Mouse (Mus musculus) forebrain, embryonic 11.5 days (tissue): ENCODE measurements around the gene Izumo1. TPM values are rescaled to one million over a fixed set of nuclear protein-coding genes. Genes with fewer than 3 reads are reported as not detected.
A peak's percentile ranks its signal among the peaks of the same experiment; 100 is the strongest.
"Not testable (repeated sequence)": the region's sequence is repeated elsewhere in the genome, so short reads cannot be mapped to it uniquely, and the experiment has no call there.

Experiments used
- ATAC-seq: fragments of 200-750 bp; cut with Nextera tagmentation; replicated peaks from 2 replicates; pipeline ENCODE4 v1.8.0; 2017; ENCODE audit warnings: moderate TSS enrichment; ENCODE audit not compliant: low FRiP score
- DNase-seq: peaks from one replicate; pipeline ENCODE4 v3.0.0-alpha.2; 2017; ENCODE audit warnings: low spot score
- H3K27ac ChIP-seq: fragments of 300-500 bp; sonication (generic); 2 replicates; pipeline ENCODE4 v1.5.1; 2014; ENCODE audit warnings: low read depth, low read length
- H3K27me3 ChIP-seq: fragments of 300-500 bp; sonication (generic); 2 replicates; pipeline ENCODE4 v1.6.1; 2014; ENCODE audit warnings: mild to moderate bottlenecking, low read length, mixed read lengths; ENCODE audit not compliant: control insufficient read depth, insufficient read depth
- H3K36me3 ChIP-seq: fragments of 300-500 bp; sonication (generic); 2 replicates; pipeline ENCODE4 v1.6.1; 2014; ENCODE audit warnings: mild to moderate bottlenecking, low read length, moderate library complexity, mixed read lengths; ENCODE audit not compliant: control insufficient read depth, insufficient read depth
- H3K4me1 ChIP-seq: fragments of 300-500 bp; sonication (generic); replicated peaks from 2 replicates; pipeline ENCODE4 v1.6.1; 2014; ENCODE audit warnings: low read length, mixed read lengths; ENCODE audit not compliant: control insufficient read depth, insufficient read depth
- H3K4me2 ChIP-seq: fragments of 300-500 bp; sonication (generic); 2 replicates; pipeline ENCODE4 v1.6.1; 2014; ENCODE audit warnings: low read depth, mild to moderate bottlenecking, low read length, moderate library complexity, mixed read lengths; ENCODE audit not compliant: severe bottlenecking
- H3K4me3 ChIP-seq: fragments of 300-500 bp; sonication (generic); 2 replicates; pipeline ENCODE4 v1.5.1; 2014; ENCODE audit warnings: low read depth, low read length
- H3K9ac ChIP-seq: fragments of 300-500 bp; sonication (generic); 2 replicates; pipeline ENCODE4 v1.6.1; 2014; ENCODE audit warnings: low read length
- H3K9me3 ChIP-seq: fragments of 300-500 bp; sonication (generic); 2 replicates; pipeline ENCODE4 v1.6.1; 2016; ENCODE audit warnings: low read length, mixed read lengths; ENCODE audit not compliant: control insufficient read depth
- WGBS: fragments of 180-500 bp; shearing (Covaris S2); extraction: QIAGEN DNeasy Blood & Tissue Kit; methylation state at CpG from one replicate; pipeline ENCODE4 v1.1.7; 2014; 5-methylcytosine and 5-hydroxymethylcytosine counted together
- polyA plus RNA-seq: library from polyadenylated mRNA; unstranded; fragments of >200 nt; fragmentation: Nextera tagmentation; extraction: Ambion mirVana; gene quantifications from 2 replicates; pipeline ENCODE4 v1.2.1, GENCODE M21; 2014

The Izumo1 gene
- polyA plus RNA-seq, 1 experiment from 2014 or later, result not detected

DNA sequence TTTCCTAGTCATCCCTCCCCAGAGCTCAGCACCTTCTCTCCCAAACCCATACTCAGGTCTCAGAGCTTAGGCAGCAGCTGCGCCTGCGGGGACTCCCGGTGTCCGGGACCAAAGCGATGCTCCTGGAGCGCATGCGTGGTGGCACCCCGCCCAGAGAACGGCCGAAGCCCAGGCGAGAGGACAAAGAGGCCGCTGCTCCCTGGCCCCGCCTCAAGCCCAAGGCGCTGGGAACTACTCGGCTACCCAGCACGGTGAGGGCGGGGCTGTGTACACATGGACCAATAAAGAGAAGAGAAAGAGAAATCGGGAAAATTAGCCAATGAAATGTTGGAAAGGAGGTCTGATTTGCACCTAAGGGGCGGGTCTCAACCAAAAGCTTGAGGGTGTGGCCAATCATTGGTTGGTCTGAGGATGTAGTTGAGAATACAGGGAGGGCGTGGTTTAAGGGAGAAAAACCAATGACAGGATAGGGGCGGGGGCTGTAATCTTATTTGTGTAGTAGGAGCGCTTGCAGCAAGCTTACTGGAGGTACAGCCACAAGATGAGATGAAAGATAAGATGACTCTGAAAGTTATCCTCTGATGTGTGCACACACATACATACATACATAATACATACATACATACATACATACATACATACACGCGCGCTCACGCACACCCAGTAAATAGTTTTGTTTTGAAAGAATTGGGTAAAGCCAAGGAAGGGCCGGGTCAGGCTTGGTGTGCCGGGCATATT, 22.0 kb downstream of the Izumo1 start:
- H3K9me3 ChIP-seq, result no peaks in the 10 kb centered on the region
- H3K4me1 ChIP-seq, result peaks cover 13% of the 10 kb centered on the region
- H3K36me3 ChIP-seq, result no peaks in the 10 kb centered on the region
- H3K27ac ChIP-seq, result peak overlapping the region; percentile 82
- DNase-seq (peak; percentile 99), ATAC-seq (peak; percentile 94)
- no peaks in the 10 kb centered on the region for H3K27me3 ChIP-seq
- WGBS, result 1% methylated on average over 28 of the region's 28 CpGs
- peak overlapping the region; percentile 90 for H3K4me2 ChIP-seq
- peak overlapping the region; percentile 86 for H3K9ac ChIP-seq
- peak overlapping the region; percentile 44 for H3K4me3 ChIP-seq

DNA sequence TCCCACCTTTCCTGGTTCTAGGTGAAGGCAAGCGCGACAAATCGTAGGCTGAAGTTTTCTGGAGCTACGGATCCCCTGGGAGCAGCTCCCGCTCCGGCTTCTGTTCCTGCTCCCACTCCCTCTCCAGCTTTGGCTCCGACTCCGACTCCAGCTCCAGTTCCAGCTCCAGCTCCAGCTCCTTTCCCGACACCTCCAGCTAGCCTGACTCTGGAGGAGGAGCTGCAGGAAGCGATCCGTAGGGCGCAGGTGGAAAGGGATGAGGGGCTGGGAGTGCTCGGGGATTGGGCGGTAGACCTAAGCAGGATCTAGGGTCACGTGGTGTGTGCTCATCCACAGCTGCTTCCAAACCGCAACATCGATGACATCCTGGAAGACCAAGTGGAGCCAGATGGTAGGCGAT, 22.6 kb downstream of the Izumo1 start:
- peaks cover 13% of the 10 kb centered on the region for H3K4me1 ChIP-seq
- no peak for ATAC-seq
- 3% methylated on average over 18 of the region's 18 CpGs for WGBS

DNA sequence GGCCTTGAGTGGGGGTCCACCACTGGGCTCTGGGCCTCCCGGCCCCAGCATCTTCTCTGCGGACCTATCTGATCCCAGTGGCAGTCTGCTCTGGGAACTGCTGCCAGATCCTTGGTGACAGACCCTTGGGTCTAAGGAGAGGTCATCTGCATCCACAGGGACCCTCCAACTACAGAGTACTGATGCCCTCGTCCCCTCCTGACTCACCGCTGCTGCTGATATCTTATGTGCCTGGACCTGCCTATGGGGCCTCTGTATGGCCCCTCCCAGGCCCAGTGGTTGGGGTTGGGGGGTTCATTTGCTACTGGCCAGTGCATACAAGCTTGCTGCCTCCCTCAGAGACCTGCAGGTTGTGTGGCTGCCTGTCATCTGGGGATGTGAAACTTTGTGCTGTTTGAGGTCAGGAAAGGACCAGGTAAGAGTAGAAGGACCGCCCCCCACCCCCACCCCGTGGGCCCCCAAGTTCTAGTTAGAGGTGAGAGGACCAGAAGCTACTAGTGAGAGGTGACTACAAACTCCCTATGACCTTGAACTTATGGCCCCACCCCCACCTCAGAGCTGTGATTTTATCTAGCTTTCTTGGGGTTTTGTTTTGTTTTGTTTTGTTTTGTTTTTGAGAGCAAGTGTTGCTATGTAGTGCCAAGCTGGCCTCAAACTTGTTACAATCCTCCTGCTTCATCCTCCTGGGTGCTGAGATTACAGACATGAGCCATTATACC, 23.4 kb downstream of the Izumo1 start:
- ATAC-seq (no peak), DNase-seq (no peak)
- Histone ChIP-seq H3K4me2 (peak overlapping the region; percentile 90; the same call in 1 of the 2 replicates), H3K27me3 (no peaks in the 10 kb centered on the region), H3K4me1 (peaks cover 13% of the 10 kb centered on the region), H3K4me3 (peak overlapping the region; percentile 44; the same call in 1 of the 2 replicates), H3K36me3 (no peaks in the 10 kb centered on the region), H3K27ac (no peak overlapping the region), H3K9ac (peak overlapping the region; percentile 57; the same call in 1 of the 2 replicates), H3K9me3 (no peaks in the 10 kb centered on the region)
- 63% methylated on average over 6 of the region's 6 CpGs for WGBS

More for the DNA sequence above, 22.6 kb downstream of the Izumo1 start:
- Histone ChIP-seq H3K4me3 (peak overlapping the region; percentile 44), H3K9ac (peak overlapping the region; percentile 57), H3K27ac (peak overlapping the region; percentile 71), H3K36me3 (no peaks in the 10 kb centered on the region), H3K9me3 (no peaks in the 10 kb centered on the region), H3K27me3 (no peaks in the 10 kb centered on the region), H3K4me2 (peak overlapping the region; percentile 90)
- DNase-seq, result peak; percentile 68

DNA sequence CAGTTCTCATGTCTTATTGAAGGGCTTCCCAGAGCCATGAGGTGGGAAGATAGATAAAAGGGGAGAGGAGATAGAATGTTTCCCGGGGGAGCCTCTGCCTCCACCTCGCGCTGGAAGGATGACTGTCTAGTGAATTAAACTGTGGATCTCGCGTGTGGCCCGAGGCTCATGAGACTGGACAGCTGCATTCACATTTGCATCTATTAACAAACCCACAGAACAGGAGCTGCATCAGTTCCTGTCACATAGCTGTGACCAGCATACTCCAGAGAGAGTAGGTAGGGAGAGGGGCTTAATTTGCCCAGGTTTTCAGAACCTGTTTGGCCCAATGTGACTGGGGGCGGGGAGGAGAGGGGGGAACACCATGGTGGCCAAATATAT, 24.0 kb downstream of the Izumo1 start:
- Histone ChIP-seq H3K9me3 (no peaks in the 10 kb centered on the region), H3K9ac (no peak overlapping the region), H3K4me2 (no peak overlapping the region), H3K4me3 (no peak overlapping the region), H3K36me3 (no peaks in the 10 kb centered on the region), H3K4me1 (peaks cover 13% of the 10 kb centered on the region), H3K27me3 (no peaks in the 10 kb centered on the region), H3K27ac (no peak overlapping the region)
- 81% methylated on average over 7 of the region's 7 CpGs for WGBS
- no peak for DNase-seq
- ATAC-seq, result no peak

DNA sequence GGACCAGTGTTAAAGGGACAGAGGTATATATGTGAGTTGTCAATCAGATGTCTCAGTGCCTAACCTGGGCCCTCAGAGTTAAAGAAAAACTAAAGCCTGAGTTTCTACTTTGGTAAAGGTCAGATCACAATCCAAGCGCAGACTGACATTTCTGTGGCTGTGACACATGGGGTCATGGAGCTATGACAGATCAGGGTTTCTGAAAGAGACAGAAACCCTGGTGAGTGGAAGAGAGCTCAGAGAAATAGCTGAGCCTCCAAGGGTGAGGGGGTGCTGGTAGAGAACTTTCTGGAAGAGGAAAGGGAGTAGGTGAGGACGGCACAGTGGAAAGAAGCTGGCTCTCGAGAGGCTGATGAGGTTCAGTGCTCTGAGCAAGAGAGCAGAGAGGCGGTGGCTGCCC, 25.1 kb downstream of the Izumo1 start:
- ATAC-seq (no peak), DNase-seq (no peak)
- WGBS, result 79% methylated on average over 4 of the region's 4 CpGs
- H3K4me2 ChIP-seq, result no peak overlapping the region
- H3K9me3 ChIP-seq, result no peaks in the 10 kb centered on the region
- H3K4me1 ChIP-seq, result peaks cover 13% of the 10 kb centered on the region
- H3K27ac ChIP-seq, result no peak overlapping the region
- H3K27me3 ChIP-seq, result no peaks in the 10 kb centered on the region
- no peak overlapping the region for H3K4me3 ChIP-seq
- H3K36me3 ChIP-seq, result no peaks in the 10 kb centered on the region
- no peak overlapping the region for H3K9ac ChIP-seq

DNA sequence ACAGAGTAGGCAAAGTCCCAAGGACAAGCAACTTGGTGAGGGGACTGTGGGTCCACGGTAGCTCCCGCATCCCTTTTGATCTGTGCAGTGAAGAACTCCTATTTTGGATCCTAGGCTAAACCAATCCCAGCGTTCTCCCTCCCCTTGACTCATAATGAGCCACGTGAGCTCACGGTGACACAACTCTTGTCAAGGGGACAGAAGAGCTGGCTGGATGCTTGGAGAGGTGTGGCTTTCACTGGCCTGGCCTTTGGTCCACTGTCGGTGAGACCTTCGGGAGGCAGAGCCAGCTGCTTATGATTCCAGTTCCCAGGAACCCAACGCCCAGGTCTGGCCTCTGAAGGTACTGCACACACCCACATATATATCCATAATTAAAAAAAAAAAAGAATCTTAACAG, 27.7 kb downstream of the Izumo1 start:
- Histone ChIP-seq H3K4me3 (no peak overlapping the region), H3K9ac (no peak overlapping the region), H3K36me3 (no peaks in the 10 kb centered on the region), H3K27ac (no peak overlapping the region), H3K27me3 (no peaks in the 10 kb centered on the region), H3K4me1 (peaks cover 5% of the 10 kb centered on the region), H3K9me3 (no peaks in the 10 kb centered on the region), H3K4me2 (no peak overlapping the region)
- DNase-seq, result no peak
- no peak for ATAC-seq
- 77% methylated on average over 8 of the region's 8 CpGs for WGBS

DNA sequence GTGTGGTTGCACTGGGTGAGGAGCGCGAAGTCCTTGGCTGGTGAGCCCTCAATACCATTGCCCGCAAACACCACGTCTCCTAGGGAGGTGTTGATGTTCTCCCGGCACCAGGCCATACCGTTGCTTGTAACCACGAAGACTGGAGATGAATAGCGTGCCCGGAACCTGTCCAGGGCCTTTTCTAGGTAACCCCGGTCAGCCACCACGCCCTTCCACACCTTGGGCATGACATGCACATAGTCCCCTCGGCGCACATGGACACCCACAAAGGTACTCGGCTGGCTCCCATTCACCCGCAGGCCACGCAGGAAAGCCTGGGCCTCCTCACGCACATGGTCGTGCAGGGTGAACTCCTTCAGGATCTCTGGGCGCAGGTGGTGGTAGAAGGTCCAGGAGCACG, 28.9 kb downstream of the Izumo1 start:
- H3K27ac ChIP-seq, H3K9ac ChIP-seq, ATAC-seq, H3K4me3 ChIP-seq, DNase-seq, H3K4me2 ChIP-seq, H3K4me1 ChIP-seq, H3K36me3 ChIP-seq, H3K9me3 ChIP-seq, H3K27me3 ChIP-seq: not testable (repeated sequence)
- 90% methylated on average over 18 of the region's 20 CpGs for WGBS

DNA sequence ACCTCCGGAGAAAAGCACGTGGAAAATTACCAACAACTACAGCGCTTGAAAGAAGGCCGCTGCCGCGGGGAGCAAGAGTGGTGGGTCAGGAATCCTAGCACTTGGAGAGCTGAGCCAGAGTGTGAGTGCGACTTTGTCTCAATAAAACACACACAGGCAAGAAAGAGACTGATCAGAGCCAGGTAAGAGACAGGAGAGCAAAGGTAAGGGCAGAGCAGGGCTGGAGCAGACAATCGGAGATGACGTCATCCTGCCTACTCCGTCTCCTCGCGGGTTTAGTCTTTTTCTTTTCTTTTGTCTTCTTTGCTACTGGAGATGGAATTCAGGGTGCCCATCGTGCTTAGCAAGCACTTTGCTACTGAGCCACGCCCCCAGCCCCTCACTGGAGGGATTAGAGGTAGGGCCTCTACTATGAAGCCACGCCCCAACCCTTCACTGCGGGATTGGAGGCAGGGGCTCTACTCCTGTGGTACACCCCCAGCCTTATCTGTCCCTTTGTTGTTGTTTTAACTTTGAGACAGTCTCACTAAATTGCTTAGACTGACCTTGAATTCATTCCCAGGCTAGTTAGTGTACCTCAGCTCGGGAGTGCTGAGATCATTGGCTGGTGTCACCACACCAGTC, 32.9 kb downstream of the Izumo1 start:
- Histone ChIP-seq H3K4me1 (no peaks in the 10 kb centered on the region; the same call in 1 of the 2 replicates), H3K9me3 (no peaks in the 10 kb centered on the region), H3K27ac (no peak overlapping the region), H3K27me3 (no peaks in the 10 kb centered on the region), H3K4me3 (no peak overlapping the region), H3K4me2 (peak overlapping the region; percentile 24; the same call in 1 of the 2 replicates), H3K36me3 (no peaks in the 10 kb centered on the region), H3K9ac (peak overlapping the region; percentile 43; the same call in 1 of the 2 replicates)
- WGBS, result 26% methylated on average over 17 of the region's 17 CpGs
- DNase-seq (no peak), ATAC-seq (no peak)
